ENCODE assay signal across 13 mouse cellular contexts in the genomic region with DNA sequence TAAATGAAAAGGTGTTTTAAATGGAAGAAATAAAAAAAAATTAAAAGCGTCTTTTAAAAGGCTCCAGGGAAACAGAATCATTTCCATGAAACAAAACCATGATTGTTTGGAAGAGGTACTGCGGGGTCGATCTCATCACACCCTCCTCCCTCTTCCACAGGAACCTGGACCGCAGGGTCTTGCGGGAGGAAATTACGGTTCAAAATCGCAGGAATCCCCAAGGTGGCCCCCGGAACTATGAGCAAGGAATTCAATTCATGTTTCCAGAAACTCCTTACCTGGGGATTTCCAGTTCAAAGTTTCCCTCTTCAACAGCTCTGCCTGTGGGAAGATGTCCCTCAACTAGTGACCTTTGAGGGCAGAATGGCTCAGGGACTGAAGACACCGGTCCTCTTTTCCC. TPM values are rescaled to one million over a fixed set of nuclear protein-coding genes. Genes with fewer than 3 reads are reported as not detected.
DNase-seq lines count a peak whose midpoint lies in the region; ATAC-seq lines count a peak whose summit lies in the region.
"Had no signal": no experiment of that assay in that cellular context is flagged by ENCODE, and none has a peak within 500 bp of the region (broad histone marks: within the 10 kb centered on the region; RNA-seq: fewer than 3 reads in every experiment).

No protein-coding gene starts in this region.

- no peak overlapping the region for H3K9ac ChIP-seq in heart, embryonic 14.5 days (ENCODE audit: low read length)
- peak overlapping the region; percentile 25; the same call in 1 of the 2 replicates for H3K9ac ChIP-seq in embryonic facial prominence, embryonic 11.5 days (replicated peaks; ENCODE audit: low read length)
- no peak overlapping the region for H3K9ac ChIP-seq in limb, embryonic 15.5 days

- no peak overlapping the region for H3K27ac ChIP-seq in heart, embryonic 14.5 days (replicated peaks in 1 of 2; ENCODE audit: control insufficient read depth in 1 of 2, insufficient read depth in 1 of 2, low read depth in 2 of 2, low read length in 2 of 2)
- peak overlapping the region; percentile 80 for H3K27ac ChIP-seq in embryonic facial prominence, embryonic 11.5 days (replicated peaks; ENCODE audit: low read depth, low read length)
- H3K27ac ChIP-seq in hindbrain, embryonic 10.5 days, result peak overlapping the region; percentile 88
- H3K27ac ChIP-seq in limb, embryonic 15.5 days, result peak overlapping the region; percentile 44; the same call in 1 of the 2 replicates
- H3K27ac ChIP-seq: left cerebral cortex, adult 2 months had no signal

- H3K36me3 ChIP-seq in heart, embryonic 14.5 days (ENCODE audit: control insufficient read depth, insufficient read depth, low read length), result no peaks in the 10 kb centered on the region
- H3K36me3 ChIP-seq in embryonic facial prominence, embryonic 11.5 days (replicated peaks; ENCODE audit: control insufficient read depth, insufficient read depth, low read depth, low read length), result no peaks in the 10 kb centered on the region
- no peaks in the 10 kb centered on the region for H3K36me3 ChIP-seq in hindbrain, embryonic 10.5 days
- H3K36me3 ChIP-seq in limb, embryonic 15.5 days, result no peaks in the 10 kb centered on the region

- H3K27me3 ChIP-seq in heart, embryonic 14.5 days (ENCODE audit: control insufficient read depth, insufficient read depth, low read length), result peaks cover 53% of the 10 kb centered on the region
- 0 out of 2 replicates have a peak, but pooled peaks cover 2% of the 10 kb centered on the region for H3K27me3 ChIP-seq in embryonic facial prominence, embryonic 11.5 days (ENCODE audit: control insufficient read depth, insufficient read depth, low read length)
- peaks cover 76% of the 10 kb centered on the region for H3K27me3 ChIP-seq in hindbrain, embryonic 10.5 days (ENCODE audit: insufficient read depth, poor library complexity, severe bottlenecking)
- 0 out of 2 replicates have a peak, but pooled peaks cover 2% of the 10 kb centered on the region for H3K27me3 ChIP-seq in limb, embryonic 15.5 days

- no peak for ATAC-seq in heart, embryonic 14.5 days (ENCODE audit: insufficient number of reproducible peaks, insufficient read depth, low FRiP score, low read depth)
- no peak for ATAC-seq in embryonic facial prominence, embryonic 11.5 days (replicated peaks; ENCODE audit: insufficient number of reproducible peaks, low FRiP score, low TSS enrichment, low read depth)
- ATAC-seq in limb, embryonic 15.5 days (ENCODE audit: insufficient number of reproducible peaks, low FRiP score, low TSS enrichment, low read depth), result no peak

- 18% methylated on average over 9 of the region's 9 CpGs for WGBS in heart, embryonic 14.5 days
- under 1% methylated on average over 9 of the region's 9 CpGs for WGBS in embryonic facial prominence, embryonic 11.5 days
- 3% methylated on average over 9 of the region's 9 CpGs for WGBS in hindbrain, embryonic 10.5 days
- 5% methylated on average over 9 of the region's 9 CpGs for WGBS in limb, embryonic 15.5 days

- no peaks in the 10 kb centered on the region for H3K9me3 ChIP-seq in heart, embryonic 14.5 days (ENCODE audit: control insufficient read depth, low read length)
- no peaks in the 10 kb centered on the region for H3K9me3 ChIP-seq in embryonic facial prominence, embryonic 11.5 days (replicated peaks; ENCODE audit: control insufficient read depth, low read length)
- no peaks in the 10 kb centered on the region for H3K9me3 ChIP-seq in hindbrain, embryonic 10.5 days
- no peaks in the 10 kb centered on the region for H3K9me3 ChIP-seq in limb, embryonic 15.5 days

- DNase-seq in heart, postnatal 4 days, result no peak
- peak; percentile 47 for DNase-seq in embryonic facial prominence, embryonic 11.5 days (ENCODE audit: low spot score)
- DNase-seq in hindbrain, embryonic 10.5 days (ENCODE audit: low spot score), result no peak
- DNase-seq in yolk sac, embryonic 10.5 days (ENCODE audit: low spot score), result no peak
- DNase-seq in cerebellum, adult 9-10 months, result no peak
- DNase-seq in urinary bladder, postnatal 14 days (ENCODE audit: low spot score), result no peak

- no peak overlapping the region for H3K4me3 ChIP-seq in heart, embryonic 14.5 days (ENCODE audit: control insufficient read depth in 1 of 2, insufficient read depth in 1 of 2, low read depth in 1 of 2, low read length in 2 of 2)
- no peak overlapping the region for H3K4me3 ChIP-seq in embryonic facial prominence, embryonic 11.5 days (ENCODE audit: low read depth, low read length)
- H3K4me3 ChIP-seq in hindbrain, embryonic 10.5 days, result peak overlapping the region; percentile 43
- H3K4me3 ChIP-seq in limb, embryonic 15.5 days, result no peak overlapping the region
- H3K4me3 ChIP-seq: erythroblast, embryonic 14.5 days; left cerebral cortex, adult 2 months had no signal

- peaks cover 19 to 28% of the 10 kb centered on the region in 2 experiments for H3K4me1 ChIP-seq in heart, embryonic 14.5 days (ENCODE audit: control insufficient read depth in 2 of 2, insufficient read depth in 2 of 2, low read length in 2 of 2)
- peaks cover 21% of the 10 kb centered on the region for H3K4me1 ChIP-seq in embryonic facial prominence, embryonic 11.5 days (ENCODE audit: control insufficient read depth, insufficient read depth, low read length)
- H3K4me1 ChIP-seq in hindbrain, embryonic 10.5 days (replicated peaks), result peaks cover 83% of the 10 kb centered on the region
- peaks cover 60% of the 10 kb centered on the region for H3K4me1 ChIP-seq in limb, embryonic 15.5 days

- peak overlapping the region; percentile 57; the same call in 1 of the 2 replicates for H3K4me2 ChIP-seq in heart, embryonic 14.5 days (ENCODE audit: low read length)
- H3K4me2 ChIP-seq in embryonic facial prominence, embryonic 11.5 days (ENCODE audit: low read depth, low read length), result no peak overlapping the region; the same call in 1 of the 2 replicates
- H3K4me2 ChIP-seq in limb, embryonic 15.5 days, result peak overlapping the region; percentile 44

RNA-seq across cellular contexts. Expression of a gene that starts 4.6 kb away (rescaled TPM):
- polyA plus RNA-seq in heart, embryonic 14.5 days (2014; fragmentation: Nextera tagmentation; extraction: Ambion mirVana), result not detected in 2 replicates
- not detected for total RNA-seq in heart, postnatal 4 days (2021)
- polyA plus RNA-seq in embryonic facial prominence, embryonic 11.5 days (2014; fragmentation: Nextera tagmentation; extraction: Ambion mirVana), result 0.54 and 0.77 TPM in 2 replicates
- polyA plus RNA-seq in hindbrain, embryonic 10.5 days (2016; fragmentation: Nextera tagmentation; extraction: Ambion mirVana), result 0.90 and 0.99 TPM in 2 replicates
- polyA plus RNA-seq in limb, embryonic 15.5 days (2015; fragmentation: Nextera tagmentation; extraction: Ambion mirVana), result not detected in 2 replicates
- total RNA-seq: hematopoietic stem cell, adult 5-6 weeks; megakaryocyte progenitor cell, adult 5-6 weeks had no signal
- polyA plus RNA-seq: C2C12; erythroblast, embryonic 14.5 days had no signal

RNA-seq across cellular contexts. Expression of a gene that starts 50.4 kb away (rescaled TPM):
- 0.57 TPM in 1 of 2 replicates, not detected in the other for polyA plus RNA-seq in heart, embryonic 14.5 days (2014; fragmentation: Nextera tagmentation; extraction: Ambion mirVana)
- under 1 TPM; 0.11 to 0.26 TPM for total RNA-seq in heart, postnatal 4 days (2021)
- 38.0 and 44.8 TPM in 2 replicates for polyA plus RNA-seq in embryonic facial prominence, embryonic 11.5 days (2014; fragmentation: Nextera tagmentation; extraction: Ambion mirVana)
- polyA plus RNA-seq in hindbrain, embryonic 10.5 days (2016; fragmentation: Nextera tagmentation; extraction: Ambion mirVana), result 11.2 and 15.8 TPM in 2 replicates
- 8.4 and 8.8 TPM in 2 replicates for polyA plus RNA-seq in limb, embryonic 15.5 days (2015; fragmentation: Nextera tagmentation; extraction: Ambion mirVana)
- total RNA-seq: hematopoietic stem cell, adult 5-6 weeks; megakaryocyte progenitor cell, adult 5-6 weeks had no signal
- polyA plus RNA-seq: erythroblast, embryonic 14.5 days had no signal

Comparison
In these comparisons a context has a peak if more than half of its experiments do, and no peak if none do; other contexts are left out.
1. H3K27ac ChIP-seq: peak in embryonic facial prominence, embryonic 11.5 days (single experiment), hindbrain, embryonic 10.5 days (single experiment) and limb, embryonic 15.5 days (single experiment); none in heart, embryonic 14.5 days (0 of 2).